Mouse (Mus musculus) brain, embryonic 18.5 days (tissue): ENCODE measurements at regions not wholly inside any gene's neighbourhood (a gene's known extent, or its start where the extent isn't known, plus 50 kb on each side); places are given as distances from the start of the nearest gene placed in this dataset.

Experiments used
- DNase-seq: peaks from one replicate; pipeline ENCODE4 v3.0.0-alpha.2; 2012; ENCODE audit warnings: low read depth, low spot score

DNA sequence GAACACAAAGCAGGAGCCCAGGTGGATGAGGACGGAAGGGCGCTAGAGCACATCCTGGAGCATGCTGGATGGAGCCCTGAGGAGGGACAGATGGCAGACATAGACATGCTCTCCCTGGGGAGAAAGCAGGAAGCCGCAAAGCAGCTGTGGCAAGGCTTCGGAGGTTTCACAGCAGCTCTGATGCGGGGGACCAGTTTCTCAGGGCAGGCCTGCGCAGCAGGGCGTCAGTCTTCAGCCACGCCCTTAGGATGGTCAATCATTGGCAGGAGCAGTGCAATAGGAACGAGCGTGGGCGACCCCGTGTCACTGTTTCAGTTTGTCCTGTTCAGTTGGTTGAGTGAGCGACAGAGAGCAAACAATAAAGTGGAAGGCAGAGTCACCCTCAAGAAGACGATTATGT lies 343.8 kb upstream of the Gm10131 start:
- no peak for DNase-seq

DNA sequence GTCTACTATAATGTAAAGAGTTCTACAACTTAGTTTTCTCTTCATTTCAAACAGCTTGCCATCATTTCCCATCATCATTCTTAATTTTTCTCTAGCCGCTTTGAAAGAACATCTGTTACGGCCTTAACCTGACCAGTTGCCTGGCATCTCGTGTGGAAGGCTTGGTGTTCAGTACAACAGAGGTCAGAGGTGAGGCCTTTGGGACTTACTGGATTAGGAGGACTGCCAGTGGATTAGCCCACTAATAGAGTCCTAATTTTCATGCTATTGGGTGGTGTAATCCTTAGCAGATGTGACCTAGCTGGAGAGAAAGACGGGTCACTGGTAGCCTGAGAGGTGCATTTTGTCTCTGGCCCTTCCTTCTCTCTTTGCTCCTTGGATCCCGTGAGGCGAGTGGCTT lies 341.3 kb upstream of the Gm10131 start:
- no peak for DNase-seq

DNA sequence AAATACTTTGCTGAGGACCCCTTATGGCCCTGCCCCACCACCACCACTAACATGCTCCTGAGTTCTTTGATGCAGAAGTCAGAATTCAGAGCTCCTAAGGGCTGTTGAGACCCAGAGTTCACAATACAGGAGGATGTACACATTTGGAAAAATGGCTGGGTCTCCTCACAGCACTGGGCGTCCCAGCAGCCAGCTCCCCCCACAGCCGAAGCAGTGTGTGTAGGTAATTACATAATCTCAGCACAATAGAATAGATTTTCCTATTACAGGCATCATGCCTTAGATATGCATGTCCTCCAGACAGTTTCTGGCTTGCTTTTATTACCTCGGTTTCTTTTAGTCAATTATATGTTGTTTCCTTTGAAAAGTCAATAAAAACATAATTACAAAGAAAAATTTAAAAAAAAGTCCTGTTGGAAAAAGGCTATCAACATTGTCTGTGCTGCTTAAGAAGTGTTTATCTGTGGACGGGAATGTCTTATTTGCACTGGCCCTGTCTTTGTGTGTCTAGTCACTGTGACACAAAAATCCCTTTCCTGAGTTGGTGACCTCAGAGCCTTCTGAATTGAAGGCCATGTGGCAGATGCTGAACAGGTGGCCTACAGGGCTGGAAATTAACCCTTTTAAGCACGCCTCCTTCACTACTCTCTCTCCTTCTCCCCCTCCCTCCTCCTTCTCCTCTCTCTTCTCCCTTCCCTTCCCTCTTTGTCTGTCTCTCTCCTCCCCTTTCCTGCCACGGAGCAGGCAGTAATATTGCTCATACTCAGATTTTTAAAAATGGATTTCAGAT lies 339.9 kb upstream of the Gm10131 start:
- no peak for DNase-seq

DNA sequence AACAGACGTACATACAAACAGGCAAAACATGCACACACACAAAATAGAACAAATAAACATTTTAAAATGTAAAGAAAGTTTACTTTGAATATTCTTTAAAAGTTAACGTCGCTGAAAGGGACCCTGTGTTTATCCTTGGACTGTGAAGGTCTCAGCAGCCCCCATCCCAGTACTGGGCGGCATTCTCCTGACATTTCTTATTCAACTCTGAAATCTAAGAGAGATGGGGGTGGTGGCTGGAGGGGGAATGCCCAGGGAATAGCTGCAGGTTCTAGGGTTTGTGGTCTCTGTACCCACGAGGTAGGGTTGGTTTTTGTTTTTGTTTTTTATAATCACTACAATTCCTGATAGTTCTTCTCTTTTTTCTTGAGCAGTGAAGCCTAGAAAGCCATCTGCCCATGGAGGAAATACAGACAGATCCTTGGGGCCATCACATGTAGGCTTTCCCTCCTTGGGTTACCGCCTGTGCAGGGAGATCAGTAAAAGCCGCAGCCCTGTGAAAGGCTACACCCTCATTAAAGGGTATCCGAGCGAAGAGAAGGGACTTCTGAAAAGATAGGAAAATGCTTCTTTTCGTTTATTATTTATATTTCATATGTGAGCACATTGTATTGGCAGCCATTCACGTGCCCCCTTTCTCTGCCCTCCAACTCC lies 338.0 kb upstream of the Gm10131 start:
- DNase-seq = no peak

DNA sequence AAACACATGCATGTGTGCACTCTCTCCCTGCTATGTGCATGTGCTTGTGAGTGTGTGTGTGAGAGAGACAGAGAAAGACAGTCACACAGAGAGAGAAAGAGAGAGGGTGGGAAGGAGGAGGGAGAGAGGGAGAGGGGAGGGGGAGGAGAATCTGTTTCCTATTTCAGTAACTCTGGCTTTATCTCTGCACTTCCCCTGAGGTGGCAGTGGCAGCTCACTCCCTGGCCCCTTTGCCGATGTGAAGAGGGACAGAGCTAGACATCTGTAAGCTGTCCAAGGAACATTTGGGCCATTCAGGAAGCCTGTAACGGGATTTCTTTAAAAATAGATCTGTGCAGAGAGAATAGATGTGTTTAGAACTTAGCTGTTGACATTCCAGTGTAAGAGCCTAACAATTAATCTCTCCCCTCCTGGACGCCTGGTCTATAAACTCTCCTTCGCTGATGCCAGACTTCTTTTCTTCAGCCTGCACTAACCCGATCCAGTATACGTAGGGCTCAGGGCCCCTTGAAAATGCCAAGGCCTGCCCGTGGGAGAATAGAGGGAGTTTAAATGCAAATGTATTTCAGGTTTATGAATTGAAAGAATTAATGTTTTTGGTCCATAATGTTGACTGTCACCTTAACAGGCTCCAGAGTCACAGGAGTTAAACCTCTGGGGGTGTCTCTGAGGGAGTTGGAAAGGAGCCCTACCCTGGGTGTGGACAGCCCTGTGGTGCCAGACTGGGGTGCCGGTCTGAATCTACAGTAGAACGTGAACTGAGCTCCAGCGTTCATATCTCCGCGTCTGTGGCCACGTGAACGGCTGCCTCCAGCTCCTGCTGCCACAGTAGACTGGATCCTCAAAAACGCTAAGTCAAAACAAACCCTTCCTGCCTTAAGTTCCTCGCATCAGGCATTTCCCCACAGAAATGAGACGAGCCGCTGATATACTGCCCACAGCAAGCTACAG lies 336.6 kb upstream of the Gm10131 start:
- no peak for DNase-seq

DNA sequence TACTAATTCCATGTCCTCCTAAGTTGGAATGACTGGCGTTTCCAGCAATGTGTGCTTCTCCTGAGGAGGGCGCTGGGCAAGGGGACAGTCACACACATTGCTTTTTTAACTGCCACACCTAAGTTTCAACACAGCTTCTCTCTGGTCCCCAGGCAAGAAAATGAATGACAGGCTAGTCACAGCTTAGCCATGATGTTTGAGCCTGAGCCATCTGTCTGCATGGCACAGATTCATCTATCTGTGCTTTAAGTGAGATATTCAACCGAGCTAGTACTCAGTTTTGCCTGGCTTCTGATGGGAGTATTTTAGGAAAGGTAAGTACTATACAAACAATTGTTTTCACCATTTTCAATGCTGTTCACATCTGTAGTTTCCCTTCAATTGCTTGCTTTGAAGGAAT lies 331.2 kb upstream of the Gm10131 start:
- no peak for DNase-seq

DNA sequence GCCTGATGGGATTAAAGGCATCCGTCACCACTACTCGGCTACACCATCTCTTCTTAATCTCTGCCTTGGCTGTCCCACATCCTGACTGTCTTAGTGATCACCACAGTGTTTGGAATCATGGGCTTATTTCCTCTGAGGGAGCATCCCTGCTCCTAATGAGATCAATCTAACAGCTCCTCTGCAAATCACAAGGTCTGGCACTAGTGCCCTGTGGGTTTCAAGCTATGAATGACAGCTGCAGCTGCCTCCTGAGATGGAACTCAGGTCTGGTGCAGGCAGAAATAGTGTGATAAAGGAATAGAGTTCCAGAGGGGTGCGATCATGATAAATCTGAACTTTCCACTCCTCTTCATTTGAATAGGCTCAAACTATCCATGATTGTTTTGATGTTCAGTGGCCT lies 330.2 kb upstream of the Gm10131 start:
- no peak for DNase-seq

DNA sequence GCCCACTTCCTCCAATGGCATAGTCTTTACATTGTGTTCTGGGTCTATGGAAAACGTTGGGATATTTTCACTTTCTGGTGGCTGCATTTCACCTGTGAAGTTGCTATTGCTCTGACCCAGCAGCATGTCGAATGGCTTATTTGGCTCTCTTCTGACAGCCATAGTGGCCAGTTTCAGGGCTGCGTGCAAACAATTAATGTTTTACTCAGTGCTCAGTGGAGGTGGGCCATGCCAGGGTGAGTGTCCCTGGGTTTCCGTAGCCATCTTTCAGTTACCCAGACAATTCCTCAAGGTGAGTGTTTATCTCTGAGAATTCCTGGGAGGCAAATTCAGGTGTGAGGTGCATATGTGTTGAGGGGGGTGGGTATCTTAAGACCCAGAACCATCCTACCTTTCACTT lies 329.2 kb upstream of the Gm10131 start:
- DNase-seq = no peak

DNA sequence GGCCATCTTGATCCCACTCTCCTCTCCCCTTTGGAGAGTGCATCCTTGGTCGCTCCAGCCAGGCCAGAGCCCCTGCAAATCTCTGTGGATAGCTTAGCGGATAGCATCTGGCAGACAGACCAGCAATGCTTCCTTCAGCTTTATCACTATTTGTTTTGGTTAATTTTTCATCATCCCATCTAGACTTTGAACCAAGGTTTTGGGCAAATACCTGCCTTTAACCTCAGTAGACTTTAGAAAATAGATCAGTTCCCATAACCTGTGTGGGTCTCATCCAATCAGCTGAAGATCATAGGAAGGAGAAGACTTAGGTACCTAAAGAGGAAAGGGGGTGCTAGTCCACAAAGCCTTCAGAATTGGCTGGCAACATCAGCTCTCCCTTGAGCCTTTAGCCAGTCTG lies 327.2 kb upstream of the Gm10131 start:
- no peak for DNase-seq

DNA sequence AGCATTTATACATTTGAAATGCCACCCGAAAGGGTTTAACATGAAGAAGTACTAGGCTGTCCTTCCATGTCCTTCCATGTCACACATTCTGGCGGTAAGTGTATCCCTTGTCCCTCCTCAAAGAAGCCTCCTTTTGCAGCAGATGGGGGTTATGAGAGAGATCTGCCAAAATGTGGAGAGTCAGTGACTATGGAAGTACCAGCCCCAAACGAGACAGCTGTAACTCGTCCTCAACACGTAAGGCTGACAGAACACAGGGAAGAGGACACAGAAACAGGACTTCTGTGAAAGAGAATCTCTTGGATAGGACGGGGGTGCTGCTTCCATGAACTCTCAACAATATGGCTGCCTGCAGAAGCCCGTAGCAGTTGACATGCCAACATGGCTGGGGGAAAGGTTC lies 320.4 kb upstream of the Gm10131 start:
- no peak for DNase-seq

DNA sequence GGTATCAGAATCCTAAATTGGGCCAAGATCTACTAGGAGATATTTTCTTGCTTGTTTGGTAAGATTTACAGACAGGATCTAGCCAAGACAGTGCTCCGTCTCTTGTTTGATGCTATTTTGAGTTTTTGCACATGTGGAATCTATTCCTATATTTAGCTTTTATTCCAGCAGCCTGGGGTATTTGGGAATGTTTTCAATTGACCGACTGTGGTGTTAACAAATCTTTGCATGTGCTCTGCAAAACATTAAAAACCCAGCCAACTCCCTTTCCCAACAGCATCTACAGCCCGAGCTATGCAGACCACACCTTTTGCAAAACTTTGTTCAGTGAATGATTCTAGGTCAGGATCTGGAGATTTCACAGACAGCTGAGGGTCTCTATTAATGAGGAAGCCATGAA lies 317.7 kb upstream of the Gm10131 start:
- no peak for DNase-seq

DNA sequence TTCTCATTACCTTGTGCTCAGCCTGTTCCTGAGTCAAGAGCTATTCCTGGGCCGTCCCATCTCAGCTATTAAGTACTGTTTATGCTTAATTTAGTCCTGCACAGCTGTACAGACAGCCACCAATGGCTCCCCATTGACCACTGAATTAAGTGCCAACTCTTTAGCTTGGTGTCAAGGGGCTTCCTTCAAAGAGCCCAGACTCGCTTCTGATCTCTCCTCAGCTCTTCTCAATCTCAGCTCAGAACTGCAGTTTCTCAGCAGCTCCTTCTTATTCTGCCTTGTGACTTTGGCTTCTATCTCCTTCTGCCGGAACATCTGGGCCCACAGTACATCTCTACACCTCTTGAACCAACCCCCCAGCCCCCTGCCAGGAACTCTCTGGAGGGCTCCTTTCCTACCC lies 290.0 kb upstream of the Gm10131 start:
- no peak for DNase-seq

DNA sequence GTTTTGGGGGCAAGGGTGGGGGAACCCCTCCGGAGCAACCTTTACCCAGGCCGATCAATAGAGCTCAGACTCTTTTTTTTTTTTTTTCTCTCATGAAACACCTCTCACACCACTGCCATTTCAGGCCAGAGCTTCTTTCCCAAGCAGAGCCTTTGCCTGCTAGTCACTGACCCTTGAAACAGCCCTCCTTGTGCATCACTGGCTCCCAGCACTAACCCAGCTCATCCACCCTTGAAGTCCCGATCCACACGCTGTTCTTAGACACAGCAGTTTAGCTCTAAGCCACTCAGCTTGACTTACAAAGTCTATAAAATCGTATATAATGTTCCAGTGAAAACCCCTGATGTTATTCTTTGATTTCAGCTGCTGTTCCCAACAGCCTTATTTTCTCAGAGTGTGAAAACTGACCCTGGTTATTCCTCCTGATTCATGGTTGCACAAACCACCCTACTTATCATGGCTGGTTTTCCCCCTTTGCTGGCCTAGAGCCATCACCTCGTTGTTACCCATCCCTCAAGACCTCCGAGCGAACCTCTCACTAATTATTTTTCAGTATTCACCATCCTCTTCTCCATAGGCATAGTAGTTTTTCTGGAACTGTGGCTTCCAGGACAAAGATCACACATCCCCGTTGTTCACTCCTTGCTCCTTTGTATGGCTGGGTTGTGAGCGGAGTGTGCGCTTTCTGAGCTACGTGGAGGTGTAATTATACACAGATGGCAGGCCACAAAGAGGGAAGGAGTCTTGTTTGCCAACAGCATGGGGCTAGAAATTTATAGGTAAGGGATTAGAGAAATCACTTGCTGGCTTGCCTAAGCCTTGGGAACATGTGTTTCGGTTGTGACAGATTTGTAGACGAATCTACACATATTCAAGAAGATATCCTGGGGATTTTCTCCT lies 287.6 kb upstream of the Gm10131 start:
- no peak for DNase-seq

DNA sequence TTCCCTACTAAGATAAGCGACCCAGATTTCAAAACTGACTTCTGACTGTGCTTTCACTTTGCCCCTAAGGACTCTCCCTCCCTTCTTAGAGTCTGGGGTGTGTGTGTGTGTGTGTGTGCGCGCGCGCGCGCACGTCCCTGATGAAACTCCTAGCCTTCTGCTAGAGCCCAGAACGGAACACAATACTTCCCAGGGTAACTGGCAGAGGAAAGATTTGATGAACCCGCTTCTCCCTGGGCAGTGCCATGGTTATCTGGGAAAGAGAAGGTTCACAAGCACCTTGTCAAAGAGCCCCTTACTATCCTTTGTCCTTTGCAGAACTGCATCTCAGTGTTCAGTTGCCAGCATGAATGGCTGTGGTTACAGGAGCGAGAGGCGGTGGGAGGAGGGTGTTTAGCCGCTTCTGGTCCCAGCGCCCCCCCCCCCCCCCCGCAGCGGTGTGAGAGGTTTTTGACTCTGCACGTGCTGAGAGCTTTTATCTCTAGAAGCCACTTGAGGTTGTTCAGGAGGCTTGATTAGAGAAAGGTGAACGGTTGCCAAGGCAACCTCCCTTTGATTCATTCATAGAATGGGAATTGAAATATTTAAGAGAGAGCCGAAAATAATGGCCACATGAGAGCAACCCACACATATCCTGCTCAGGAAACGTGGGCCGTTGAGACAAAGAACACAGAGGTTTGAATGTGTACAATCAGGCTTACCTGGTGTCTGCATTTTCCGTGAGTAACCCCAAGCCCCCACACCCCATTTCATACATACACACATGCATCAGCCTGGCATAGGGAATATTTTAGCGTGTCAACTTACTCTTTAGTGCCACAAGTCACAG lies 286.3 kb upstream of the Gm10131 start:
- peak; percentile 57 for DNase-seq

DNA sequence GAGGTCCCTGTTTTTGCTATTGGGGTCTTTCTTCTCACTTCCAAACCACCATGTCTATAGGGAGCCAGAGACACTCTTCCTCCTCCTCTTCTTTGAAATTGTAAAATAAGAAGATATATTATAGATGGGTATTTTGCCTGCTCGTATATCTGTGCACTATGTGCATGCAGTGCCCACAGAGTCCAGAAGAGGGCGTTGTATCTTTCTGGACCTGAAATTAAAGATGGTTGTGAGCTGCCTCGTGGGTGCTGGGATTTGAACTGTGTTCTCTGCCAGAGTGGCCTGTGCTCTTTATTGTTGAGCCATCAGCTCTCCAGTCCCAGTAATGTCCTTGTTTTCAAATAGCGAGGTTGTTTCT lies 285.7 kb upstream of the Gm10131 start:
- no peak for DNase-seq

DNA sequence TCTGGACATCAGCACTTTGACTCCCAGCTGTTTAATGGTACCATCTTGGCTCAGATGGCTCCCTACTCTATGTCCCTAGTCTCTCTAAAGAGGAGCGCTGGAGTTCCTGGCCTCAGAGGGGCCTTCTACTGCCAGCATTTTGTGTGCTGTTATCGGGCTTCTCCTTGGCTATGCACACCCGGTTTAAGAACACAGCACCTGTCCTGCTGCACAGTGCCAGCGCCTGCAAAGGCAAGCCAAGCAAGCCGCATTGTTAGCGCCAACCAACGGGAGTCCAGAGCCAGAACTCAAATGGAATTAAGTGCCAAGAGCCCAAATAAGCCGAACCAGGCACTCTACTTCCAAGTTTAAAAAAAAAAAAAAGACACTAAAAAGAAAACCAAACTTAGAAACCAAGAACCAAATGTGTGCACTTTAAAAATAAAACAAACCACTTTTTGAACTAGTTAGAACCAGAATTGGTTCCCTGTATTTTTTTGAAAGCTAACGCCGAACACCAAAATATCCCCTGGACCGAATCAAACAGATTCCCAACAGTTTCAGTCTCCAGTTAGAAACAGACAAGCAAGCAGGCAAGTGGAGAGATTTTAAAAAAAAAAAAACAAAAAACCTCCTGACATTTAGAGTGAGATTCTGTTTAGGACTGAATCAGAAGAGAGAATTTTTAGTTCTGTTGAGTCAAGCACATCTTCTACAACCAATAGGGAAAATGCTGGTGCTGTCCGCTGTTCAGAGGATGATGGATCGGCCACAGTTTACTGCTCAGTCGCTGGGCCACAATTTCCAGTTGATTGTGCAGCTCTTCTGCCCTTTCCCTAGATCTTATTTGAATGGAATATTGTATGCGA lies 281.7 kb upstream of the Gm10131 start:
- peak; percentile 67 for DNase-seq

DNA sequence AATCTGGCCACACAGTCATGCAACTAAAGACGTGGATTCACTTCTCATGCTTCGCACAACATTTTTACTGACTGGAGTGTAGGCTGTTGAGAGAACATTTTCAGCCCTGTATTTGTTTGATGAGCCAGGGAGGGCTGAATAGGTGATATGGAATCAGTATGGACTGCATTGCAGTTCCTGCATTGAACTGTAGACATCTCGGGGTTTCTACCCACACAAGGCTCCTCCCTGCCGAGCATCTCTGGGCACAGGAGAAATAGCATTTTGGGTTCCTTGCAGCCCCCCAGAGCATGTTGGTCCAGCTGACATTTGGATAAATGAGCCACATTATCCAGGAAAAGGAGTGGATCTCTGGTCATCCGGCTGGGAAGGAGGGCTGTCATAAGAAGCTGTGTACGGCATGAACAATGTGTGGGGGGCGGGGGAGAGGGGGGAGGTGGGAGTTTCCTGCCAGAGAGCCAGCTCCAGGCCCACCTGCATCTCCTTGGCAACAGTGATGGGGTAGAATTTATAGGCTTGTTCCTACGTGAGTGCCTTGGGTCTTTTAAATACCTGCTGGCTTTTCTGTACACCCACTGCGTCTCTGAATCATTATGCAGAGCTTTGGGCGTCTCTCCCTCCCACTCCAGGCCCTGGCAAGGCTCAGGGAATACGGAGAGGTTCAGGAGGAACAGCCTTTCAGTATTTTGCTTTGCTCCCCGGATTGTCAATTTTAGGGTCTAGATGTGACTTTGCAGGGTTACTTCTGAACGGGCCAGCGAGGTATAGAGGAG lies 280.9 kb upstream of the Gm10131 start:
- peak; percentile 52 for DNase-seq

DNA sequence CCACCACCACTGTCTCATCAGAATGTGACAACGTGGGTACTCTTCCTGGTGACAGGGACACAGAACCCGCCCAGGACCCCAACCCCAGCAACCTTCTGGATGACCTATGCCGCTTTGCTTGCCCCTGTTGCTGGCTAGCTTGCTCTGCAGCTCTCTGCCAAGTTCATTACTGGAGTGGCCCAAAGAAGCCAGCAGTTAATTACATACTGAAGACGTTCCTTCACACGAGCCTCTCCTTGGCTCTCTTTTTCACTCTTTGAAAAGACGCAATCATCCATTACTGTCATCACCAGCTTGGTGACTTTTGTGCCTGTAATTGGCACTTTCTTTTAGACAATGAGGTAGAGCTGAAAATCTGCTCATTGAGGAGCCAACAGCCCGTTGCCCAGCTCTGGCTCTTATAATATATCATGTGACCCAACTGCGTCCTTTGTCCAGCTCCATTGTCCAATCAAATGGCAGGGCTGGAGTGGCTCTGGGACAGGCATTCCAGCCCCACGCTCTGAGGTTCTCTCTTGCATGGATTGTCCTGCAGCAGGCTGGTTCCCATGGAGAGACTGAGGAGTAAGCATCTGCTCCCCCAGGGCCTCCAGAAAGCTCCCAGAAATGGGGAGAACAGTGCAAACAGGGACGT lies 274.4 kb upstream of the Gm10131 start:
- DNase-seq = no peak
